Comparison of ENCODE assay signal across 9 mouse cellular contexts in the genomic region with DNA sequence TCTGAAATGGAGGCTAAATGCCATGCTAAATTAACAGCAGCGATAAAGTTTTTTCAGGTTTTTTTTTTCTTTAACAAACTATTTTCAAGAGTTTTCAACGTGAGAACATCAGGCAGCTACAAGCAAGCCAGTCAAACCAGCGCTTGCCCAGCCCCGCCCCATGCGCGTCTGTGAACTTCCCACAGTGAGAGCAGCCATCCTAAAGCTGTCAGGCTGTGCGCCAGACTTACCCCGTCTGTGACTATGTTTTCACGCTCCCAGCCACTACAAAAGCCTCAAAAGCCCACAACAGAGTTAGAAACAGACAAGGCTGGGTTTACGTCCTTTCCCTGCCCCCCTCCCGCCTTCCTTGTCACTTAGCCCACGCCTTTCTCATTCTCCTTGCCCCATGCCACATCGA.
DNase-seq lines count a peak whose midpoint lies in the region; ATAC-seq and TF ChIP-seq lines count a peak whose summit lies in the region.
"Had no signal": no experiment of that assay in that cellular context is flagged by ENCODE, and none has a peak within 500 bp of the region (broad histone marks: within the 10 kb centered on the region; RNA-seq: fewer than 3 reads in every experiment).

No protein-coding gene starts in this region.

- TF ChIP-seq CTCF in lung, embryonic 14.5 days (IDR thresholded peaks at IDR 0.05; ENCODE audit: low read depth) = no peak
- TF ChIP-seq CTCF in lung, adult 2 months (IDR thresholded peaks at IDR 0.05; ENCODE audit: insufficient read depth, low read length) = no peak

- peaks cover 31% of the 10 kb centered on the region for H3K36me3 ChIP-seq in lung, embryonic 14.5 days (ENCODE audit: insufficient read depth)
- H3K36me3 ChIP-seq in forebrain, embryonic 15.5 days = no peaks in the 10 kb centered on the region
- H3K36me3 ChIP-seq in midbrain, embryonic 13.5 days = peaks cover 36% of the 10 kb centered on the region

- WGBS in lung, embryonic 14.5 days = 39% methylated on average over 13 of the region's 13 CpGs
- WGBS in lung, adult 2 months = 60% methylated on average over 13 of the region's 13 CpGs
- 19% methylated on average over 13 of the region's 13 CpGs for WGBS in forebrain, embryonic 15.5 days
- 44% methylated on average over 13 of the region's 13 CpGs for WGBS in midbrain, embryonic 13.5 days

- H3K9me3 ChIP-seq in lung, embryonic 14.5 days (ENCODE audit: low read depth, low read length) = no peaks in the 10 kb centered on the region
- H3K9me3 ChIP-seq in forebrain, embryonic 15.5 days = no peaks in the 10 kb centered on the region
- H3K9me3 ChIP-seq in midbrain, embryonic 13.5 days = no peaks in the 10 kb centered on the region

- no peaks in the 10 kb centered on the region for H3K27me3 ChIP-seq in lung, embryonic 14.5 days (ENCODE audit: insufficient read depth, low read length)
- H3K27me3 ChIP-seq in forebrain, embryonic 15.5 days = no peaks in the 10 kb centered on the region
- no peaks in the 10 kb centered on the region for H3K27me3 ChIP-seq in midbrain, embryonic 13.5 days

- peak; percentile 8 for DNase-seq in CD4-positive, CD25-positive, alpha-beta regulatory T cell, adult 2 months (ENCODE audit: low read depth, low spot score)
- DNase-seq in lung, embryonic 14.5 days = peak; percentile 73
- DNase-seq in lung, adult 2 months = no peak
- DNase-seq in adrenal gland, postnatal 25 days = no peak
- no peak for DNase-seq in ovary, adult 18-20 months (ENCODE audit: low spot score)
- DNase-seq: heart, adult 2 months had no signal

- no peak overlapping the region for H3K9ac ChIP-seq in lung, embryonic 14.5 days
- no peak overlapping the region for H3K9ac ChIP-seq in forebrain, embryonic 15.5 days (replicated peaks)
- 0 out of 2 replicates have a peak overlapping the region, but pooled peaks have one; percentile 44 for H3K9ac ChIP-seq in midbrain, embryonic 13.5 days (replicated peaks)

- no peak for TF ChIP-seq POLR2A in lung, adult 2 months (IDR thresholded peaks at IDR 0.05; ENCODE audit: borderline replicate concordance, extremely low read depth, low read depth, low read length)

- H3K4me1 ChIP-seq in lung, embryonic 14.5 days (ENCODE audit: insufficient read depth) = peaks cover 10% of the 10 kb centered on the region; the same call in 1 of the 2 replicates
- H3K4me1 ChIP-seq in lung, adult 2 months (ENCODE audit: control insufficient read depth, insufficient read depth, low read length) = peaks cover 3% of the 10 kb centered on the region
- H3K4me1 ChIP-seq in forebrain, embryonic 15.5 days = peaks cover 29% of the 10 kb centered on the region
- peaks cover 57% of the 10 kb centered on the region for H3K4me1 ChIP-seq in midbrain, embryonic 13.5 days (replicated peaks)

- no peak for ATAC-seq in CD4-positive, CD25-positive, alpha-beta regulatory T cell, adult 4 months
- peak; percentile 64; the same call in 1 of the 2 replicates for ATAC-seq in lung, embryonic 14.5 days (ENCODE audit: insufficient read depth)
- ATAC-seq in forebrain, embryonic 15.5 days (replicated peaks) = peak; percentile 75
- ATAC-seq in midbrain, embryonic 13.5 days = no peak

- H3K4me3 ChIP-seq in lung, embryonic 14.5 days (ENCODE audit: low read depth, low read length) = no peak overlapping the region
- no peak overlapping the region for H3K4me3 ChIP-seq in lung, adult 2 months (replicated peaks; ENCODE audit: extremely low read depth, low read depth, low read length)
- no peak overlapping the region for H3K4me3 ChIP-seq in forebrain, embryonic 15.5 days
- H3K4me3 ChIP-seq in midbrain, embryonic 13.5 days (replicated peaks) = no peak overlapping the region
- H3K4me3 ChIP-seq: heart, adult 2 months had no signal

- no peak overlapping the region; the same call in 1 of the 2 replicates for H3K27ac ChIP-seq in lung, embryonic 14.5 days (ENCODE audit: low read depth)
- peak overlapping the region; percentile 46; the same call in 1 of the 2 replicates for H3K27ac ChIP-seq in forebrain, embryonic 15.5 days (replicated peaks)
- no peak overlapping the region; the same call in 1 of the 2 replicates for H3K27ac ChIP-seq in midbrain, embryonic 13.5 days
- H3K27ac ChIP-seq: heart, adult 2 months had no signal

- H3K4me2 ChIP-seq in lung, embryonic 14.5 days = peak overlapping the region; percentile 35; the same call in 1 of the 2 replicates
- H3K4me2 ChIP-seq in forebrain, embryonic 15.5 days (replicated peaks) = peak overlapping the region; percentile 32
- H3K4me2 ChIP-seq in midbrain, embryonic 13.5 days (replicated peaks) = no peak overlapping the region

Comparison
In these comparisons a context has a peak if more than half of its experiments do, and no peak if none do; other contexts are left out.
1. DNase-seq: peak in CD4-positive, CD25-positive, alpha-beta regulatory T cell, adult 2 months (single experiment) and lung, embryonic 14.5 days (single experiment); none in lung, adult 2 months (single experiment), adrenal gland, postnatal 25 days (single experiment) and ovary, adult 18-20 months (single experiment).
2. ATAC-seq: peak in lung, embryonic 14.5 days (single experiment) and forebrain, embryonic 15.5 days (single experiment); none in CD4-positive, CD25-positive, alpha-beta regulatory T cell, adult 4 months (single experiment) and midbrain, embryonic 13.5 days (single experiment).